Mouse (Mus musculus): ENCODE measurements around the gene Unc5cl. TPM values are rescaled to one million over a fixed set of nuclear protein-coding genes. Genes with fewer than 3 reads are reported as not detected.
"Not testable (repeated sequence)": the region's sequence is repeated elsewhere in the genome, so short reads cannot be mapped to it uniquely, and the experiment has no call there.

The Unc5cl gene
- polyA plus RNA-seq, 1 experiment from 2014 or later, result 0.15 TPM

DNA sequence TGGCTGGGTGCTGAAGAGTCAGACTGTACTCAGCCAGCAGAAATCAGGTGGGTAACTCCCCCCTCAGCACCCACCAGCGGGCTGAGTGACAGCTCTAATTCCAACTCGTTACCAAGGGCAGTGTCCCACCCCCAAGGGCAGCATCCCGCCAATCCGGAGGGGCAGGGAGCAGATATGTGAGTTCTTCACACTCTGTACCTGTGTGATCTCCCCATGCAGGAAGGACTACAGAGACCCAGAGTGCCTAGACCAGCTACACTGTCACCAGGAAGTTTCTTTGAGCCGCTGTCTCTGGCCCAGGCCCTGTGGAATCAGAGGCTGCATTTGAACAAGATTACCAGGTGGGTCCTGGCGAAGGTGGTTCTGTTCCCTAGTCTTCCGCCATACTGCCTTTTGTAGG is 511 bp upstream of the Unc5cl start:
- no peaks in the 10 kb centered on the region for H3K36me3 ChIP-seq (ENCODE audit: poor library complexity, severe bottlenecking)
- H3K4me3 ChIP-seq, result no peak overlapping the region
- ATAC-seq, result no peak
- H3K4me1 ChIP-seq, result peaks cover 10% of the 10 kb centered on the region
- no peak overlapping the region for H3K9ac ChIP-seq
- no peaks in the 10 kb centered on the region for H3K27me3 ChIP-seq
- no peak overlapping the region for H3K4me2 ChIP-seq
- H3K27ac ChIP-seq, result no peak overlapping the region
- H3K9me3 ChIP-seq (replicated peaks), result no peaks in the 10 kb centered on the region
- 49% methylated on average over 7 of the region's 7 CpGs for WGBS

DNA sequence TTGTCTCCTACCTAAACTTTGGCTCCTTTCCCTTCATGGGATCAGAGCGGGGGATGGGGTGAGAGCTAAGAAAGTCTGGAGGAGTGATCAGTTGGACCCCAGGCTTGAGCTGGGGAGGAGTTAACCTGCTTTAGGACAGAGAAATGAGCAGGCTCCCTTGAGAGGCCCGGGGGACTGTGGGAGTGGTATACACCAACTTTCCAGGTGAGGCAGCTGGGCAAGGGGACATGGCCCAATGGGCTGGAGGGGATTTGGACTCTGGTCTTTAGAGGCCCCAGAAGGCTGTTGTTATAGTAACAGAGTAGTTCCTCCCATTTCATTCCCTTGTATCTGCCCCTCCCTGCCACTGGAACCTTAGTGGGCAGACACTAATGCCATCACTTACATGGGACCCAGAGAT is 1.3 kb downstream of the Unc5cl start:
- H3K4me1 ChIP-seq, result peaks cover 10% of the 10 kb centered on the region
- H3K27ac ChIP-seq, result no peak overlapping the region
- 90% methylated on average over 2 of the region's 2 CpGs for WGBS
- no peak for ATAC-seq
- no peak overlapping the region for H3K9ac ChIP-seq
- no peaks in the 10 kb centered on the region for H3K36me3 ChIP-seq (ENCODE audit: poor library complexity, severe bottlenecking)
- H3K27me3 ChIP-seq, result no peaks in the 10 kb centered on the region; the same call in 1 of the 2 replicates
- H3K4me3 ChIP-seq, result no peak overlapping the region
- H3K4me2 ChIP-seq, result no peak overlapping the region
- no peaks in the 10 kb centered on the region for H3K9me3 ChIP-seq (replicated peaks)

DNA sequence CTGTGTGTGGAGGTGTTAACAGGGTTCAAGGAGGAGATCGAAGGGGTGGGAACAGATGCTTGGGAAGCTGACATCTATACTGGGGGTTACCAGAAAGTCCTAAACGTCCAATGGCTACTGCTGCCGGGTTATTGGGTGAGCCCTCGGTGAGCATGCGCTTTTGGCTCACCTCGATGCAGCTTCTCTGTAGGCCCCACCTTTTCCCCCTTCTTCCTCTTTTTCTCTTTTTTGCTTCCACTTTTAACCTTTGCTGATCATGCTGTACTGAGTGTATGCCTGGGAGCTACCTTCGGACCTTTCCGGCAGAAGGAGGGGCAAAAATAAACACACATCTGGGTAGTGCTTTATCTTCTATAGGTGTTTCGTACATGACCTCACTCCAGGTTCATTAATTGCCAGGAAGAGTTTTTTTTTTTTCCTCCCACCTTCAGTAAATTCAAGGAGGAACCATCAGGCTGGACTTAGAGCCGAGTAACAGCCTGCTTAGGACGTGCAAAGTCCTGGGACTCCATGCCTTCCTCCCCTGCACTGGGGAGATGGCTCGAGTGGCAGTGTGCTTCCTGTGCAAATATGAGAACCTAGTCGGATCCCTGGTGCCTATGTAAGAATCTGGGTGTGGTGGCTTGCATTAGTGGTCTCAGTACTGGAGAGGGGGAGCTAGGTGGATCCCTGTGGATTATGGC is 3.4 kb downstream of the Unc5cl start:
- no peaks in the 10 kb centered on the region; the same call in 1 of the 2 replicates for H3K27me3 ChIP-seq
- H3K4me2 ChIP-seq, result no peak overlapping the region
- no peaks in the 10 kb centered on the region for H3K36me3 ChIP-seq (ENCODE audit: poor library complexity, severe bottlenecking)
- WGBS, result 90% methylated on average over 13 of the region's 13 CpGs
- H3K4me3 ChIP-seq, result no peak overlapping the region
- no peaks in the 10 kb centered on the region for H3K9me3 ChIP-seq (replicated peaks)
- ATAC-seq, result no peak
- H3K9ac ChIP-seq, result no peak overlapping the region
- H3K4me1 ChIP-seq, result no peaks in the 10 kb centered on the region
- H3K27ac ChIP-seq, result no peak overlapping the region

DNA sequence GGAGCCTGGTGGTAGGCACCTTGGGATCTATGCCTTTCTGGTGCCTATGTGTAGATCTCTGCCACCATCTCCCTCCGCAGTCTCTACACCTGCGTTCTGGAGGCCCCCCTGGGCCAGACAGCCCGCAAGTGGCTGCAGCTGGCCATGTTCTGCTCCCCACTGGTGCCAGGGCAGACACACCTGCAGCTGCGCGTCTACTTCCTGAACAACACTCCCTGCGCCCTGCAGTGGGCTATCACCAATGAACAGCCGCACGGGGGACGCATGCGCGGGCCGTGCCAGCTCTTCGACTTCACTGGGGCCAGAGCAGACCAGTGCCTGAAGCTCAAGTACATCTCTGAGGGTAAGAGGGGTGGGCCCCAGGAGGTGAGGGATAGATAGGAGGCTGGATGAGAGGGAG is 7.4 kb downstream of the Unc5cl start:
- H3K4me1 ChIP-seq, result peaks cover 2% of the 10 kb centered on the region; the same call in 1 of the 2 replicates
- 96% methylated on average over 13 of the region's 13 CpGs for WGBS
- no peak overlapping the region for H3K27ac ChIP-seq
- no peaks in the 10 kb centered on the region for H3K36me3 ChIP-seq (ENCODE audit: poor library complexity, severe bottlenecking)
- no peak overlapping the region for H3K4me2 ChIP-seq
- no peak overlapping the region for H3K9ac ChIP-seq
- no peaks in the 10 kb centered on the region for H3K9me3 ChIP-seq (replicated peaks)
- no peak for ATAC-seq
- H3K4me3 ChIP-seq, result no peak overlapping the region
- peaks cover 3% of the 10 kb centered on the region; the same call in 1 of the 2 replicates for H3K27me3 ChIP-seq

DNA sequence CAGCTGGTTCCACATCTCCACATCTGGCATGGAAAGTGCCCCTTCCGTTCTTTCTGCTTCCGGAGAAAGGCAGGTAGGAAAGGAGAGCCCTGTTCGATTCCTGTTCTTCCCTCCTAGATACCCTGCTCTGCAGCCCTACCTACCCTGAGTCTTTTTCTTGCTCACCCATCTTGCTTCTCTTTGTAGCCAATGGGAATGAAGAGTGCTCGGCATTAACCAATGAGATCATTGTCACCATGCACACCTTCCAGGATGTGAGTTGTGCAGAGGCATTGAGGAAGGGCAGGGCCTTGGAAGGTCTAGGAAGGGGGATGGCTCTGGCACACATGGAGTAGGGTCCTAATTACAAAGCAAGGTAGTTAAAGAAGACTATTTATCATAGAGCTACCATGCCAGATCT is 8.7 kb downstream of the Unc5cl start:
- Histone ChIP-seq H3K4me1 (peaks cover 6% of the 10 kb centered on the region), H3K4me3 (no peak overlapping the region), H3K4me2 (no peak overlapping the region), H3K27me3 (peaks cover 7% of the 10 kb centered on the region; the same call in 1 of the 2 replicates), H3K27ac (no peak overlapping the region), H3K9me3 (replicated peaks) (no peaks in the 10 kb centered on the region), H3K9ac (no peak overlapping the region), H3K36me3 (ENCODE audit: poor library complexity, severe bottlenecking) (no peaks in the 10 kb centered on the region)
- ATAC-seq, result no peak
- WGBS, result 93% methylated on average over 4 of the region's 4 CpGs

DNA sequence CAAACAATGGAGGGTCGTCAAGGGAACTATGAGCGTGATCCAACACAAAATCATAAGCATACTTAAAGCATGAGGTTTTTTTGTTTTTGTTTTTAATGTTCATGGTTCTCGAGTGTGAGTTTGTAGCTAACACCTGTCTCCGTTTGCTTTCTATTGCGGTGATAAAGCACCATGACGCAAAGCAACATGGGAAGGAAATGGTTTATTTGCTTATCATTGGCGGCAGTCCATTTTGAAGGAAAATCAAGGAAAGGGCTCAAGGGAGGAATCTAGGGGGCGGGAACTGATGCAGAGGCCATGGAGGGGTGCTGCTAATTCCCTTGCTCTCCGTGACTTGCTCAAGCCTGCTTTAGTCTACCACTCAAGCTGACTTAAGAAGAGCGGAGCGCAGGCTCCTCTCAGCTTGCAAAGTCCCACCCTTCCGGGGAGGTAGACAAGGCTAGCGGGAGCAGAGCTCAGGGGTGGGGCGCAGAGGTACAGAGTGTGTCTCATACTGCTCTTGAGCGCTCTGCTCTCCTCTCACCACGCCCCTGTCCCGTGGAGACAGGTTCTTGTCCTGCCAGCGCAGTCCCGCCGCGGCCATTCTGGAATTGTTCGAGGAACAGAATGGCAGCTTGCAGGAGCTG is 12.2 kb downstream of the Unc5cl start:
- Histone ChIP-seq H3K4me3 (peak overlapping the region; percentile 10; the same call in 1 of the 2 replicates), H3K27ac (no peak overlapping the region), H3K4me1 (peaks cover 6% of the 10 kb centered on the region), H3K9me3 (replicated peaks) (no peaks in the 10 kb centered on the region), H3K36me3 (ENCODE audit: poor library complexity, severe bottlenecking) (no peaks in the 10 kb centered on the region), H3K9ac (0 out of 2 replicates have a peak overlapping the region, but pooled peaks have one; percentile 34), H3K27me3 (0 out of 2 replicates have a peak, but pooled peaks cover 7% of the 10 kb centered on the region), H3K4me2 (peak overlapping the region; percentile 39)
- peak; percentile 57 for ATAC-seq
- 50% methylated on average over 22 of the region's 22 CpGs for WGBS

DNA sequence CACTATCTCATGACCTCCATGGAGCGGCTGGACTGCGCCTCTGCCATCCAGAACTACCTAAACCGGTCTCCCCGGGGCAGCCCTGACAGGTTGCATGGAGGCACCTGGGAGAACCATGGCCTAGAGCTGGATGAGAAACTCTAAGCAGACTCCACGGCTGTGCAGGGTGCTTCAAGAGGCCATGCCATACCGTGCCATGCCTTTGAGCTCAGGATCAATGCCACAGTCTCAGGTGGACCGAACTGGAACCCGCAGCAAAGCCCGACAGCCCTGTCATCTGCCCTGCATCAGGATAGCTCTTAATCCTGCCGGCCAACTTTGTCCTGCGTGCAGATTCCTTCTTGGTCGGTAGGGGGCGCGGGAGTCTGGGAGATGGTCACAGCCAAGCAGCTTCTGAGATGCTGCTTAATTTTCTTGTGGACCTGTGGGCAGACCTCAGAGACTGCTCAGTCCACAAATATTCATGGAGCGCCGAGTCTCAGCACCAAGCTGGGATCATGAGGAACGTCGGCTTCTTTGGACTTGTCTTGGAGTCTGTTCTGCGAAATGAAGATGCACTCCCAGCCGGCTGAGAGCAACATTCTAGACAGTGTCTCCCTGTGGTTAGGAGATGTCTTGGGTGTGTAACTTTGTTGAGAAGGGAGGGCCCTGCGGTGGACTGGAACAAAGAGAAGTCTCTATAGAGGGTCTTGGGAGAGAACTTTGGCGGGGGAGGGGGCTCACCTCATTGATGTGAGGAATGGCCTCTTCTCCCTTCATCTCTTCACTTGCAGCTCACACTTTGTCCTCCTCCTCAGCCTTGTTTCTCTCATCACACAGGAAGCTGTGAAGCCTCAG is 12.9 kb downstream of the Unc5cl start:
- Histone ChIP-seq H3K36me3 (ENCODE audit: poor library complexity, severe bottlenecking) (no peaks in the 10 kb centered on the region), H3K9me3 (replicated peaks) (no peaks in the 10 kb centered on the region), H3K4me3 (peak overlapping the region; percentile 10; the same call in 1 of the 2 replicates), H3K9ac (0 out of 2 replicates have a peak overlapping the region, but pooled peaks have one; percentile 34), H3K27ac (no peak overlapping the region), H3K4me2 (peak overlapping the region; percentile 39), H3K4me1 (peaks cover 6% of the 10 kb centered on the region), H3K27me3 (0 out of 2 replicates have a peak, but pooled peaks cover 7% of the 10 kb centered on the region)
- WGBS, result 13% methylated on average over 22 of the region's 22 CpGs
- ATAC-seq, result peak; percentile 91

DNA sequence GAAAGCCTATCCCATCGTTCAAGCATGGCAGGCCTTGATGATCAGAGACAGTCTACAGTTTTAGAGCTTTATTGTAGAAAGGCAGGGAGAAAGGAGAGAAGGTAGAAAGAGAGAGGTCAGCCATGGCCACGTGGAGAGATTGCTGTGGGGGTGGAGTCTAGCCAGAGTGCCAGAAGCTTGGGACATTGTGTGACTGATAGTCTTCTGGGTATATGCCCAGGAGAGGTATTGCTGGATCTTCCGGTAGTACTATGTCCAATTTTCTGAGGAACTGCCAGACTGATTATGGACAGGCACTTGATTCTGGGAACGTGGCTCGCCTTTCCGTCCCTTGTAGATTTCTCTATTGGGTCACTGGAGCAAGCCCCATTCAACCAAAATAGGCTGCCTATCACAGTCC is 19.6 kb downstream of the Unc5cl start:
- WGBS, result 82% methylated on average over 6 of the region's 6 CpGs
- not testable (repeated sequence) for H3K27me3 ChIP-seq; H3K4me2 ChIP-seq; H3K4me1 ChIP-seq; H3K9ac ChIP-seq; H3K4me3 ChIP-seq; ATAC-seq; H3K9me3 ChIP-seq (replicated peaks); H3K36me3 ChIP-seq (ENCODE audit: poor library complexity, severe bottlenecking); H3K27ac ChIP-seq

GRCm38 (mm10) chr17:48475444-48475843 is 20.7 kb downstream of the Unc5cl start:
- 84% methylated on average over 8 of the region's 8 CpGs for WGBS
- Histone ChIP-seq H3K27ac (no peak overlapping the region), H3K36me3 (ENCODE audit: poor library complexity, severe bottlenecking) (no peaks in the 10 kb centered on the region)

DNA sequence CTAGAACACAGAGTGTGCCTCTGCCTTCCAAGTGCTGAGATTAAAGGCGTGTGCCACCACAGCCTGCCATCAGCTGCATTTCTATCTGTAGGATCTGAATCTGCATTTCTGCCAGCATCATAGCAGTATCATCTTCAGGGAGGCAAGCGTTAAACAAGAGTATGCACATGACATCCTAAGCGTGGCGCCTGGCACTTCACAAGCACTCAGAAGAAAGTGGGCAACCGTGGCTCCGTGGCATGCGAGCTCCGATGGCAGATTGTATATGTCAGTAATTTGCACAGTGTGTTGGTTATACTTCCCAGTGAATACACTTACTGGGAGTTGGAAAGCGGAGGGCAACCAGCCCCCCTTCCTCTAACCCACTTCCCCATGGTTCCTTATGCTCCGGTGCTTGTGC is 25.3 kb downstream of the Unc5cl start:
- no peak for ATAC-seq
- H3K4me1 ChIP-seq, result no peaks in the 10 kb centered on the region

More at GRCm38 (mm10) chr17:48475444-48475843, 20.7 kb downstream of the Unc5cl start:
- no peak overlapping the region for H3K4me3 ChIP-seq
- no peaks in the 10 kb centered on the region for H3K9me3 ChIP-seq (replicated peaks)
- H3K4me1 ChIP-seq, result no peaks in the 10 kb centered on the region
- H3K27me3 ChIP-seq, result no peaks in the 10 kb centered on the region
- no peak overlapping the region for H3K4me2 ChIP-seq
- no peak for ATAC-seq
- H3K9ac ChIP-seq, result no peak overlapping the region

DNA sequence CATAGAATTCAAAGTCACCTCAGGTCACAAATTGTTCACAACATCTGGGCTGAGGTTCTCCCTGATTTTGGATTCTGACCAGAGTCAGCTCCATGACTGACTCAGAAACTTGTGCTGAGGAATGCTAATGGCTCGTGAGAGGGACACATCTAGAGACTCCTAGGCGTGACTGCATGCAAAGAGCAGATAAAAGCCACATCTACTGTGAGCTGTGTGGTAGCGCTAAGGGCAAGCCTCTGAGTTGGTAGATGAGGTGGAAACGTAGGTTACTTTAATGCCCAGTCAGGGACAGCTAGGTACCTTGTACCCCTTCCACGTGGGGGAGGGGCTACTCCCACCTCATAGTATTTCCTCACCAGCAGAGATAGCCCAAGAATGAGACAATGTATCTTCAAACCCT is 29.1 kb downstream of the Unc5cl start:
- H3K4me1 ChIP-seq, result no peaks in the 10 kb centered on the region
- H3K27ac ChIP-seq, result no peak overlapping the region
- no peak for ATAC-seq
- H3K9ac ChIP-seq, result no peak overlapping the region
- no peak overlapping the region for H3K4me2 ChIP-seq
- H3K27me3 ChIP-seq, result no peaks in the 10 kb centered on the region
- 90% methylated on average over 5 of the region's 5 CpGs for WGBS
- H3K36me3 ChIP-seq (ENCODE audit: poor library complexity, severe bottlenecking), result no peaks in the 10 kb centered on the region
- H3K9me3 ChIP-seq (replicated peaks), result no peaks in the 10 kb centered on the region
- H3K4me3 ChIP-seq, result no peak overlapping the region

More for the DNA sequence above, 25.3 kb downstream of the Unc5cl start:
- H3K4me3 ChIP-seq, result no peak overlapping the region
- H3K27ac ChIP-seq, result no peak overlapping the region
- H3K36me3 ChIP-seq (ENCODE audit: poor library complexity, severe bottlenecking), result no peaks in the 10 kb centered on the region
- H3K27me3 ChIP-seq, result no peaks in the 10 kb centered on the region
- H3K9ac ChIP-seq, result no peak overlapping the region
- H3K4me2 ChIP-seq, result no peak overlapping the region
- 80% methylated on average over 10 of the region's 10 CpGs for WGBS
- no peaks in the 10 kb centered on the region for H3K9me3 ChIP-seq (replicated peaks)

- WGBS, result 85% methylated on average over 5 of the region's 5 CpGs
- no peak overlapping the region for H3K9ac ChIP-seq
- ATAC-seq, result no peak
Measured at GRCm38 (mm10) chr17:48484191-48484590, 29.5 kb downstream of the Unc5cl start.

More at GRCm38 (mm10) chr17:48484191-48484590, 29.5 kb downstream of the Unc5cl start:
- Histone ChIP-seq H3K4me1 (no peaks in the 10 kb centered on the region), H3K27ac (no peak overlapping the region), H3K9me3 (replicated peaks) (no peaks in the 10 kb centered on the region), H3K4me3 (no peak overlapping the region), H3K36me3 (ENCODE audit: poor library complexity, severe bottlenecking) (no peaks in the 10 kb centered on the region), H3K27me3 (no peaks in the 10 kb centered on the region), H3K4me2 (no peak overlapping the region)

Measured in forebrain, embryonic 13.5 days (tissue).